Mouse (Mus musculus) thymus, adult 2 months (tissue): ENCODE measurements around the gene Gsta2.
A peak's percentile ranks its signal among the peaks of the same experiment; 100 is the strongest.
"Not testable (repeated sequence)": the region's sequence is repeated elsewhere in the genome, so short reads cannot be mapped to it uniquely, and the experiment has no call there.

Experiments
- CTCF ChIP-seq: fragments of 200-500 bp; IDR thresholded peaks from 2 replicates; pipeline ENCODE4 v1.5.1; 2012; ENCODE audit warnings: mild to moderate bottlenecking, control low read depth, low read length, moderate library complexity, borderline replicate concordance; ENCODE audit not compliant: control insufficient read depth, poor library complexity, insufficient read depth; ENCODE audit errors: extremely low read depth
- POLR2A ChIP-seq: fragments of 200-500 bp; IDR thresholded peaks from 2 replicates; pipeline ENCODE4 v1.6.1; 2012; ENCODE audit warnings: mild to moderate bottlenecking, low read length, control low read depth, moderate library complexity; ENCODE audit not compliant: control insufficient read depth, poor library complexity, insufficient read depth; ENCODE audit errors: extremely low read depth

GRCm38 (mm10) chr9:78340324-78340723 is 15.3 kb downstream of the Gsta2 start:
- TF ChIP-seq POLR2A, result not testable (repeated sequence)
- TF ChIP-seq CTCF, result peak; percentile 78; the same call in 1 of the 2 replicates
